In genomic region chr12:75701173-75702083, GRCm38 (mm10) we compare ENCODE assay signal across 7 mouse cellular contexts. TPM values are rescaled to one million over a fixed set of nuclear protein-coding genes. Genes with fewer than 3 reads are reported as not detected.
DNase-seq lines count a peak whose midpoint lies in the region; ATAC-seq and TF ChIP-seq lines count a peak whose summit lies in the region.

No protein-coding gene starts in this region.

- no peak for TF ChIP-seq CTCF in E14TG2a.4 (conservative IDR thresholded peaks at IDR 0.05; ENCODE audit: low read length)

- H3K36me3 ChIP-seq in E14TG2a.4 (ENCODE audit: insufficient read depth, low read length): no peaks in the 10 kb centered on the region
- H3K36me3 ChIP-seq in forebrain, embryonic 16.5 days (ENCODE audit: control insufficient read depth, insufficient read depth): no peaks in the 10 kb centered on the region
- no peaks in the 10 kb centered on the region for H3K36me3 ChIP-seq in hindbrain, embryonic 16.5 days (ENCODE audit: control insufficient read depth, insufficient read depth, low read length)
- no peaks in the 10 kb centered on the region for H3K36me3 ChIP-seq in liver, embryonic 12.5 days

- H3K9me3 ChIP-seq in E14TG2a.4 (ENCODE audit: low read length): peaks cover 8% of the 10 kb centered on the region
- peaks cover 2% of the 10 kb centered on the region; the same call in 1 of the 2 replicates for H3K9me3 ChIP-seq in forebrain, embryonic 16.5 days (ENCODE audit: control insufficient read depth, low read length)
- peaks cover 3% of the 10 kb centered on the region; the same call in 1 of the 2 replicates for H3K9me3 ChIP-seq in hindbrain, embryonic 16.5 days (ENCODE audit: control insufficient read depth, low read length)
- H3K9me3 ChIP-seq in liver, embryonic 12.5 days (replicated peaks): peaks cover 7% of the 10 kb centered on the region

- no peak overlapping the region for H3K27ac ChIP-seq in forebrain, embryonic 16.5 days (ENCODE audit: low read length)
- H3K27ac ChIP-seq in hindbrain, embryonic 16.5 days (ENCODE audit: low read depth, low read length): no peak overlapping the region
- no peak overlapping the region for H3K27ac ChIP-seq in liver, embryonic 12.5 days

- peak; percentile 13 for DNase-seq in WW6 (ENCODE audit: low read depth, low spot score)
- DNase-seq in ovary, postnatal 10 days (ENCODE audit: low spot score): peak; percentile 17
- DNase-seq in B cell, adult 2 months: no peak

- no peak overlapping the region; the same call in 1 of the 2 replicates for H3K9ac ChIP-seq in forebrain, embryonic 16.5 days (replicated peaks; ENCODE audit: low read depth, low read length)
- H3K9ac ChIP-seq in hindbrain, embryonic 16.5 days (ENCODE audit: low read depth, low read length): 0 out of 2 replicates have a peak overlapping the region, but pooled peaks have one; percentile 23
- H3K9ac ChIP-seq in liver, embryonic 12.5 days: no peak overlapping the region; the same call in 1 of the 2 replicates

- 0 out of 2 replicates have a peak, but pooled peaks cover 2% of the 10 kb centered on the region for H3K27me3 ChIP-seq in E14TG2a.4 (ENCODE audit: insufficient read depth, low read length)
- no peaks in the 10 kb centered on the region for H3K27me3 ChIP-seq in forebrain, embryonic 16.5 days (replicated peaks; ENCODE audit: control insufficient read depth, insufficient read depth, low read length)
- no peaks in the 10 kb centered on the region for H3K27me3 ChIP-seq in hindbrain, embryonic 16.5 days (replicated peaks; ENCODE audit: control insufficient read depth, insufficient read depth, low read length)
- H3K27me3 ChIP-seq in liver, embryonic 12.5 days (replicated peaks): no peaks in the 10 kb centered on the region

- WGBS in forebrain, embryonic 16.5 days: 40% methylated on average over 21 of the region's 21 CpGs
- WGBS in hindbrain, embryonic 16.5 days: 46% methylated on average over 21 of the region's 21 CpGs
- WGBS in liver, embryonic 12.5 days (ENCODE audit: insufficient replicate concordance): 42% methylated on average over 21 of the region's 21 CpGs

- H3K4me3 ChIP-seq in E14TG2a.4 (replicated peaks; ENCODE audit: low read length): peak overlapping the region; percentile 32
- H3K4me3 ChIP-seq in forebrain, embryonic 16.5 days (replicated peaks; ENCODE audit: low read length): peak overlapping the region; percentile 7; the same call in 1 of the 2 replicates
- peak overlapping the region; percentile 4; the same call in 1 of the 2 replicates for H3K4me3 ChIP-seq in hindbrain, embryonic 16.5 days (ENCODE audit: low read length)
- no peak overlapping the region for H3K4me3 ChIP-seq in liver, embryonic 12.5 days

- peaks cover 24% of the 10 kb centered on the region for H3K4me1 ChIP-seq in E14TG2a.4 (replicated peaks; ENCODE audit: low read depth, low read length)
- peaks cover 12% of the 10 kb centered on the region for H3K4me1 ChIP-seq in forebrain, embryonic 16.5 days (replicated peaks; ENCODE audit: control insufficient read depth, insufficient read depth, low read length)
- no peaks in the 10 kb centered on the region; the same call in 1 of the 2 replicates for H3K4me1 ChIP-seq in hindbrain, embryonic 16.5 days (ENCODE audit: control insufficient read depth, insufficient read depth, low read depth, low read length)
- H3K4me1 ChIP-seq in liver, embryonic 12.5 days: peaks cover 16% of the 10 kb centered on the region; the same call in 1 of the 2 replicates

- peak overlapping the region; percentile 29 for H3K4me2 ChIP-seq in forebrain, embryonic 16.5 days (ENCODE audit: low read length)
- peak overlapping the region; percentile 48 for H3K4me2 ChIP-seq in hindbrain, embryonic 16.5 days (ENCODE audit: low read length)
- peak overlapping the region; percentile 42 for H3K4me2 ChIP-seq in liver, embryonic 12.5 days

- ATAC-seq in forebrain, embryonic 16.5 days: peak; percentile 18; the same call in 1 of the 2 replicates
- no peak for ATAC-seq in hindbrain, embryonic 16.5 days
- no peak for ATAC-seq in liver, embryonic 12.5 days

RNA-seq across cellular contexts. Expression of gene Wdr89, which starts 32.1 kb away (rescaled TPM):
- 8.5 and 8.6 TPM in 2 replicates for polyA plus RNA-seq in forebrain, embryonic 16.5 days (2015; fragmentation: Nextera tagmentation; extraction: Ambion mirVana)
- 4.3 and 7.1 TPM in 2 replicates for polyA plus RNA-seq in hindbrain, embryonic 16.5 days (2015; fragmentation: Nextera tagmentation; extraction: Ambion mirVana)
- 9.8 and 10.7 TPM in 2 replicates for polyA plus RNA-seq in liver, embryonic 12.5 days (2016; fragmentation: Nextera tagmentation; extraction: Ambion mirVana)

RNA-seq across cellular contexts. Expression of gene Sgpp1, which starts 34.1 kb away (rescaled TPM):
- 14.2 and 16.9 TPM in 2 replicates for polyA plus RNA-seq in forebrain, embryonic 16.5 days (2015; fragmentation: Nextera tagmentation; extraction: Ambion mirVana)
- polyA plus RNA-seq in hindbrain, embryonic 16.5 days (2015; fragmentation: Nextera tagmentation; extraction: Ambion mirVana): 12.2 and 12.4 TPM in 2 replicates
- polyA plus RNA-seq in liver, embryonic 12.5 days (2016; fragmentation: Nextera tagmentation; extraction: Ambion mirVana): 22.3 and 22.7 TPM in 2 replicates

Comparison
In these comparisons a context has a peak if more than half of its experiments do, and no peak if none do; other contexts are left out.
1. DNase-seq: peak in WW6 (single experiment) and ovary, postnatal 10 days (single experiment); none in B cell, adult 2 months (0 of 2).
2. Peak in every context shown above with its lines, with median percentiles within 50 percentile points of each other: H3K4me2 ChIP-seq.